Mouse (Mus musculus): ENCODE measurements around the gene Rere.

DNA sequence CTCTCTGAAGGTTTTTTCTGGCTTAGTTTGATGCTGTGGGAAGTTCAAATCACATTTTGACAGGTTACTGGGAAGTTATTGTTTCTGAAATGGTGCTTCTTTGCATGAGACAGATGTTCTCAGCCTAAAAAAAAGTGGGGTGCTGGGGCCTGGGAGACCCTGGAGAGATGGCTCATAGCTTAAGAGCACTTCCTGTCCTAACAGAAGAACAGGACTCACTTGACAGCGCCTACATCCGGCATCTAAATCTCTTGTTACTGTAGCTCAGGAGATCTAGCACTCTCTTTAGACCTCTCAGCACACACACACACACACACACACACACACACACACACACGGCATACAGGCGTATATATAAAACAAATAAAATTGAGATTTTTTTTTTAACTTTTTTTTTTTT, 291.5 kb downstream of the Rere start:
- TF ChIP-seq CTCF (IDR thresholded peaks at IDR 0.05): no peak
- TF ChIP-seq EP300 (IDR thresholded peaks at IDR 0.05): no peak

Measured in lung, postnatal 0 days (tissue).